Mouse (Mus musculus) forebrain, embryonic 13.5 days (tissue): Measurements from ENCODE around the gene Sytl1. TPM values are rescaled to one million over a fixed set of nuclear protein-coding genes. Genes with fewer than 3 reads are reported as not detected.

ENCODE experiments used
- ATAC-seq: fragments of 200-750 bp; cut with Nextera tagmentation; 2 replicates; pipeline ENCODE4 v1.8.0; 2017
- H3K27ac ChIP-seq: fragments of 300-500 bp; sonication (generic); 2 replicates; pipeline ENCODE4 v1.5.1; 2015; ENCODE audit warnings: inconsistent platforms, mild to moderate bottlenecking, moderate library complexity
- H3K27me3 ChIP-seq: fragments of 300-500 bp; sonication (generic); 2 replicates; pipeline ENCODE4 v1.6.1; 2015; ENCODE audit warnings: mild to moderate bottlenecking, inconsistent platforms
- H3K36me3 ChIP-seq: fragments of 300-500 bp; sonication (generic); 2 replicates; pipeline ENCODE4 v1.6.1; 2015; ENCODE audit warnings: mild to moderate bottlenecking, inconsistent platforms; ENCODE audit not compliant: poor library complexity, severe bottlenecking
- H3K4me1 ChIP-seq: fragments of 300-500 bp; sonication (generic); 2 replicates; pipeline ENCODE4 v1.6.1; 2015; ENCODE audit warnings: inconsistent platforms
- H3K4me2 ChIP-seq: fragments of 300-500 bp; sonication (generic); 2 replicates; pipeline ENCODE4 v1.6.1; 2015; ENCODE audit warnings: inconsistent platforms, mild to moderate bottlenecking, moderate library complexity
- H3K4me3 ChIP-seq: fragments of 300-500 bp; sonication (generic); 2 replicates; pipeline ENCODE4 v1.5.1; 2015; ENCODE audit warnings: mild to moderate bottlenecking, inconsistent platforms
- H3K9ac ChIP-seq: fragments of 300-500 bp; sonication (generic); 2 replicates; pipeline ENCODE4 v1.6.1; 2015; ENCODE audit warnings: mild to moderate bottlenecking, inconsistent platforms
- H3K9me3 ChIP-seq: fragments of 300-500 bp; sonication (generic); replicated peaks from 2 replicates; pipeline ENCODE4 v1.6.1; 2016; ENCODE audit warnings: inconsistent platforms
- WGBS: fragments of 180-500 bp; shearing (Covaris S2); methylation state at CpG from one replicate; pipeline ENCODE4 v1.1.7; 2015; 5-methylcytosine and 5-hydroxymethylcytosine counted together
- polyA plus RNA-seq: library from polyadenylated mRNA; unstranded; fragments of >200 nt; fragmentation: Nextera tagmentation; extraction: Ambion mirVana; gene quantifications from 2 replicates; pipeline ENCODE4 v1.2.1, GENCODE M21; 2015

Sytl1 gene
- polyA plus RNA-seq, 1 experiment from 2014 or later: 0.43 TPM

DNA sequence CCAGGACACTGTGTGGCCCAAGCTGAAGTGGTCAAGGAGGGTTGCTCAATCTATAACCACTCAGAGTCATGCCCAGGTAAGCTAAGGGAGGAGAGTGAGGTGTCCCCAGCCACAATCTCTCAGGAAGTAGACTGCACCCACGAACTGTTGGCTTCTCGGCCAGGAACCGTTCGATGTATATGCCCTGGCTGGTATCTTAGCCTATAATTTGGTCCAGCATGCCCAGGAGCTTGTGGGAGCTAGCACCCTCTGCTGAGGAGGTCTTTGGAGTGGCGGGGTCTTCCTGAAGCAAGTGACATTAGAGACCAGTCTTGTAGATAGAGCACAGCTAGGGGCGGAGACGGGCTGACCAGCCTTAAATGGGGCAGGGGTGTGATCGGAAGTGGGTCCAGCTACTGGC lies 41.2 kb downstream of the Sytl1 start:
- Histone ChIP-seq H3K4me1 (peaks cover 6% of the 10 kb centered on the region), H3K27ac (no peak overlapping the region), H3K27me3 (peaks cover 39% of the 10 kb centered on the region), H3K9me3 (no peaks in the 10 kb centered on the region), H3K4me2 (no peak overlapping the region), H3K4me3 (no peak overlapping the region), H3K9ac (no peak overlapping the region), H3K36me3 (no peaks in the 10 kb centered on the region)
- WGBS: 83% methylated on average over 8 of the region's 8 CpGs
- no peak for ATAC-seq

DNA sequence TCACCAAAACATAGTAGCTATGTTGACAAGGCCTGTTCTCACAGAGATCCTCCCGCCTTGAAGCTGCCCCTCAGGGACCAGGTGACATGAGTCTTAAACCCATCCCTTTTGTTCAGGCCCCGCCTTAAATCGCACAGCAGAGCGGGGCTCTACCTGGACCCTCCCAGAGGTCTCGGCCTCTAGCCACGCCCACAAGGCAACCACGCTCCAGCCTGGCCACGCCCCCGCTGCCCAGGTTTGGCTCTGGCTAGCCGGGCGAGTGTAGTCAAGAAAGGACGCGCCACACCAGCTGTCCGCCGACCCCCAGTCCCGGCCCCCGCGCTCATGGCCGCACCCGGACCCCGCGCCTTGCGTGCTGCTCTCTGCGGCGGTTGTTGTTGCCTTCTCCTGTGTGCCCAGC lies 42.3 kb downstream of the Sytl1 start:
- H3K9me3 ChIP-seq: no peaks in the 10 kb centered on the region
- H3K27ac ChIP-seq: no peak overlapping the region
- H3K27me3 ChIP-seq: peaks cover 39% of the 10 kb centered on the region
- H3K4me2 ChIP-seq: peak overlapping the region; percentile 57
- peaks cover 6% of the 10 kb centered on the region for H3K4me1 ChIP-seq
- WGBS: under 1% methylated on average over 25 of the region's 25 CpGs
- ATAC-seq: no peak
- H3K9ac ChIP-seq: peak overlapping the region; percentile 21; the same call in 1 of the 2 replicates
- peak overlapping the region; percentile 28 for H3K4me3 ChIP-seq
- H3K36me3 ChIP-seq: no peaks in the 10 kb centered on the region

DNA sequence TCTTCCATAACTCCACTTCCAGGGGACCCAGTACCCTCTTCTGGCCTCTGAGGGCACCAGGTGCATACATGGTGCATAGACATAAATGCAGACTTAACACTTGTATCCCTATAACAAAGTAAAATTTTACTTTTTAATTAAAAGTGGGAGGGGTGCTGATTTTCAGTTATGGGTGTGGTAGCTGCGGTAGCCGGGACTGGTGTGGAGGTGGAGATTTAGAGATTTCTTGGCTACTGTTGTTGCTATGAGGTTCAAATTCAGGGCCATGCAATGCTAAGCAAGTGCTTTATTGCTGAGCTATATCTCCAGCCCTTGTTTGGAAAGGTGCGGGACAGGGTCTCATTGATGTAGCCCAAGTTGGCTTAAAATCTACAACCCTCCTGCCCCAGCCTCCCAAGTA lies 44.2 kb downstream of the Sytl1 start:
- H3K27me3 ChIP-seq: peaks cover 54% of the 10 kb centered on the region
- no peak overlapping the region for H3K27ac ChIP-seq
- H3K4me2 ChIP-seq: no peak overlapping the region
- WGBS: 88% methylated on average over 3 of the region's 3 CpGs
- no peaks in the 10 kb centered on the region for H3K9me3 ChIP-seq
- no peak for ATAC-seq
- peaks cover 6% of the 10 kb centered on the region for H3K4me1 ChIP-seq
- H3K4me3 ChIP-seq: no peak overlapping the region
- H3K9ac ChIP-seq: no peak overlapping the region
- H3K36me3 ChIP-seq: no peaks in the 10 kb centered on the region

DNA sequence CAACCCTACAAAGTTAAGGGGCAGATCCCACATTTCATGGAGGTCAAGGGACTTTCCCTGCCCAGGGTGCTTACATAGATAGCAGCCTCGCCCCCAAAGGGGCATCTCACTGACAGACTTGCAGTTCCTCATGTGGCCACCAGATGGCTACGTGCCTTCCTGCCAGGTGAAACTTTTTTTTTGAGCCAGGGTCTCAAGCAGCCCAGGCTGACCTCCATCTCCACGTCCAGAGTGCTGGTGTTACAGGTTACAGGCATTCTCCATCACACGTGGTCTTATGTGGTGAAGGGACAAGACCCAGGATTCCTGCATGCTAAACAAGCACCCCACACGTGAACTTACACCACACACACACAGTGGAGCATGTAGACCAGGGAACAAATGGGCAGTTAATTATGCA lies 45.3 kb downstream of the Sytl1 start:
- Histone ChIP-seq H3K4me3 (no peak overlapping the region), H3K4me2 (no peak overlapping the region), H3K4me1 (peaks cover 15% of the 10 kb centered on the region), H3K27ac (no peak overlapping the region), H3K9me3 (no peaks in the 10 kb centered on the region), H3K27me3 (peaks cover 62% of the 10 kb centered on the region), H3K36me3 (no peaks in the 10 kb centered on the region), H3K9ac (peak overlapping the region; percentile 30; the same call in 1 of the 2 replicates)
- 0% methylated on average over 5 of the region's 5 CpGs for WGBS
- ATAC-seq: no peak

DNA sequence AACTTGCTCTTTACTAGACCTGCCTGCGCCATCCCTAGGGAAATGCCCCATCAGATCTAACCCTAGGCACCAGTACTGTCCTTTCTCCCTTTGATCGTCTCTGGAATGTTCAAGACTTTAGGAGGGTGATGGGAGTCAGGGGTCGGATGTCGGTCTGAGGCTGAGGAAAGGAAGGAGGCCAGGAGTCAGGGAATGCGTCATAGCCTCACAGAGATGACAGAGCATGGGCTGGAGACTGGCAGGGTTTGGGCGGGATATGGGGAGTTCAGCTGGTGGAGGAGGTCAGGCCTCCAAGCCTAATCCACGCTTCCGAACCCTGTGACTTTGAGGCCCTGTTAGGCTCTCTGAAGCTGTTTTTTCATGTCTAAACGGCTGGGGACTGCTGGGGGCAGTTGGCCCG lies 49.3 kb downstream of the Sytl1 start:
- peak overlapping the region; percentile 68; the same call in 1 of the 2 replicates for H3K4me3 ChIP-seq
- peaks cover 22% of the 10 kb centered on the region for H3K4me1 ChIP-seq
- no peaks in the 10 kb centered on the region for H3K9me3 ChIP-seq
- no peaks in the 10 kb centered on the region for H3K36me3 ChIP-seq
- no peak overlapping the region for H3K9ac ChIP-seq
- H3K4me2 ChIP-seq: peak overlapping the region; percentile 98
- WGBS: 7% methylated on average over 10 of the region's 10 CpGs
- H3K27me3 ChIP-seq: peaks cover 49% of the 10 kb centered on the region
- no peak for ATAC-seq
- H3K27ac ChIP-seq: no peak overlapping the region

DNA sequence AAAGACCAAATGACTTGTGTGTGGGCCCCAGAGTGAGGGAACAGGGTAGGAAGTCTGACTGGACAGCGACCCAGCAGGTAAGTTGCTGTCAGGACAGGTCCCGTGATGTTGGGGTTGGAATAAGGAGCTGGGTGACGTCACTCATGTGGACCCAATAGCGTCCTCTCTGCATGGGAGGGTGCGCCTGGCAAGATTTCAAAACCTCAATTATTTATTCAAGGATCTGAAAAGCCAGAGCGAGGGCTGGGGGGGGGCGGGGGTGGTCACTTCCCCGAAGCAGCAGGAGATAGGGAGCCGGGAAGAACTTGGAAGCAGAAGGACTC lies 49.7 kb downstream of the Sytl1 start:
- Histone ChIP-seq H3K9me3 (no peaks in the 10 kb centered on the region), H3K36me3 (no peaks in the 10 kb centered on the region), H3K27ac (no peak overlapping the region), H3K4me2 (peak overlapping the region; percentile 98), H3K4me3 (peak overlapping the region; percentile 68), H3K27me3 (peaks cover 49% of the 10 kb centered on the region), H3K9ac (no peak overlapping the region), H3K4me1 (peaks cover 22% of the 10 kb centered on the region)
- 0% methylated on average over 8 of the region's 9 CpGs for WGBS
- peak; percentile 12; the same call in 1 of the 2 replicates for ATAC-seq

DNA sequence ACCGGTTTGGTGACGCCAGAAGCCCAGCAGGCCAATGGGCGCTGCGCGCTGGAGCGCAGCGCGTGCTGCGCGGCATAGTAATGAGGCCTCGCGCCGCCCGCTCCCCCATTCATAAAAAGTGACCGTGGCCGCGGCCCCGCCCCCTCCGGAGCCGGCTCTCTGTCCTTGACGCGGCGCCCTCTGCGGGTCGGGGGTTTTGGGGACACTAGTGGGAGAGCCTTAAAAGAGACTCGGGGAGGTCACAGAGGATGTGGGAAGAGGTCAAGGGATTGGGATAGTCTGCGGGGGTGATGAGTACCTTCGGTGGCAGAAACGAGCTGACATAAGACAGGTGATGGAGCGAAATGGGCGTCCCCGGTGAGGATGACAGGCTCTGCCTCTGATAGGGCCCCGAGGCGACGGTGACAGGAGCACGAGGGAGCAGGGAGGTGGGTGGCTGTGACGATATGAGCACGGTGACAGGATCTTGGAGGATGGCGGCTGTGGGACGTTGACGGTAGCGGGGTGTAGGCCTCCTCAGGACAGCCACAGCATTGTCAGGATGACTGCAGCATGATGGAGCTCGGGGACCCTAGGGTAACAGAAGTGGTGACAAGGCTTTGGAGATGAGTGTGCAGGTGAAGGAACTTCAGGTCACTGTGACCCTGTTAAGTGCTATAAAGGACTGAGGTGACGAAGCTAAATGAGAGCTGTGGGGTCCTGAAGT lies 50.2 kb downstream of the Sytl1 start:
- peak; percentile 84 for ATAC-seq
- peak overlapping the region; percentile 98 for H3K4me2 ChIP-seq
- no peak overlapping the region for H3K27ac ChIP-seq
- peak overlapping the region; percentile 71 for H3K9ac ChIP-seq
- 1% methylated on average over 42 of the region's 44 CpGs for WGBS
- peaks cover 49% of the 10 kb centered on the region for H3K27me3 ChIP-seq
- peak overlapping the region; percentile 68 for H3K4me3 ChIP-seq
- no peaks in the 10 kb centered on the region for H3K36me3 ChIP-seq
- no peaks in the 10 kb centered on the region for H3K9me3 ChIP-seq
- peaks cover 22% of the 10 kb centered on the region for H3K4me1 ChIP-seq

DNA sequence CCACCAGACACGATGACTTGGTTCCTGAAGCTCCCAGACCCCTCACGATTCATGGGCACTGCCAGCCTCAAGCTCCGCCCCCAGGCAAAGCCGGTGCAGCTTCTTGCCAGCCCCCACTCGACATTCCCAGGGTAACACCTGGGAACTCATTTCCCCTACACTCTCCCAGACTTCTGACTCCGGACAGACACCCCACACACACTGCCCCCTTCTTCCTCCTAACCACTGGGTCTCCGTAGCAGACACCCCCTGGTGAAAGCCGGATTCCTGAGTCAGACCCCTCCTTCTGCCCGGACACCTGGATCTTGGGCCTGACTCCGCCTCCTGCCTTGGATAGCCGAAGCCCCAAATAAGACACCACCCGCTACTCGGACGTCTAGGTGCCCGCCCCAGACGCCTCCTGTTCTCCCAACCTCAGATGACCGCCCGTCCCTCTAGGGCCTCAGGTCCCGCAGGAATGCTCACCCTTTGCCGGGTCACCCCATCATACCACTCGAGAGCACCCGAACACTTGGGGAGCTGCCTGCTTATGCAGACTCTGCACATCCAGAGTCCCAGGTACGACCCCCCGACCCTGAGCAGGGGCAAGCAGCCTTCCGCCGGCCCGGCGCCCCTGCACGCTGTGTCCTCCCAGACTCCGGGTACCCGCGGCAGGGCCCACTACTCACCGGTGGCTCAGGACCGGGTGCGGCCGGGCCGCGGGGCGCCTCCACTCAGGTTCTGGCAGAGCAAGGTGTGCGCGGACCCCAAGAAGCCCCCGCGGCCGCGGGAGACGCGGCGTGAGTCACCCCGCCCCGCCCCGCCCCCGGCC lies 51.0 kb downstream of the Sytl1 start, which contains the start of the genes Cd164l2 and Gpr3:
Cd164l2 (plus strand) TSS at position 381 of the 811 bp plus-strand sequence.
Gpr3 (minus strand) TSS at position 786 of the 811 bp plus-strand sequence.
- H3K9ac ChIP-seq: peak within 1 kb of the TSS; percentile 71
- WGBS: under 1% methylated on average over 48 of the region's 52 CpGs
- peaks cover 49% of the 10 kb centered on the region for H3K27me3 ChIP-seq
- H3K4me1 ChIP-seq: peaks cover 22% of the 10 kb centered on the region
- peak within 1 kb of the TSS; percentile 68 for H3K4me3 ChIP-seq
- no peaks in the 10 kb centered on the region for H3K9me3 ChIP-seq
- no peaks in the 10 kb centered on the region for H3K36me3 ChIP-seq
- ATAC-seq: peak; percentile 75
- H3K27ac ChIP-seq: no peak within 1 kb of the TSS
- H3K4me2 ChIP-seq: peak within 1 kb of the TSS; percentile 98

DNA sequence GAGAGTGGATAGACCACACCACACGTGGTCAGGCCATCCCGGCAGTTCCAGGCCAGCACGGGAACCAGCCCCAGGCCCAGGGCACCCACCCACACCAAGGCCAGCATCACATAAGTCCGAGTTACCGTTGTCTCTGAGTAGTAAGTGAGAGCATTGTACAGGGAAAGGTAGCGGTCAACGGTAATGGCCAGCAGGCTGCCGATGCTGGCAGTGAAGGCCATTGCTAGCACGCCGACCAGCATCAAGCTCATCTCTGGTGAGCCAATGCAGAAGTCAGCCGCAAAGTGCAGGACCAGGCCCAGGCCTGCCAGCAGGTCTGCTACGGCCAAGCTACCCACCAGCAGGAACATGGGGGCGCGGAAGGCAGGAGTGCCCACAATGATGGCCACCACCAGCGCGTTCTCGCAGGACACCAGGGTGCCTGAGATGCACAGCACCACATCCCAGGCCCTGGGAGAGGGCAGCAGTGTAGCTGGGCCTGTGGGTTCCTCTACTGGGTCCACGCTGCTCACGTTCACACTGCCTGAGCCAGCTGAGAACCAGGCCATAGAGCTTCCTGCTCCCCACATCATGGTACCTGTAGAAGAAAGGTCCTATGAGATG lies 52.0 kb downstream of the Sytl1 start:
- ATAC-seq: no peak
- no peaks in the 10 kb centered on the region for H3K36me3 ChIP-seq
- WGBS: 93% methylated on average over 19 of the region's 19 CpGs
- no peak overlapping the region for H3K27ac ChIP-seq
- H3K9ac ChIP-seq: no peak overlapping the region
- H3K4me1 ChIP-seq: peaks cover 22% of the 10 kb centered on the region
- no peaks in the 10 kb centered on the region for H3K9me3 ChIP-seq
- H3K4me2 ChIP-seq: no peak overlapping the region
- H3K27me3 ChIP-seq: peaks cover 49% of the 10 kb centered on the region
- no peak overlapping the region for H3K4me3 ChIP-seq

DNA sequence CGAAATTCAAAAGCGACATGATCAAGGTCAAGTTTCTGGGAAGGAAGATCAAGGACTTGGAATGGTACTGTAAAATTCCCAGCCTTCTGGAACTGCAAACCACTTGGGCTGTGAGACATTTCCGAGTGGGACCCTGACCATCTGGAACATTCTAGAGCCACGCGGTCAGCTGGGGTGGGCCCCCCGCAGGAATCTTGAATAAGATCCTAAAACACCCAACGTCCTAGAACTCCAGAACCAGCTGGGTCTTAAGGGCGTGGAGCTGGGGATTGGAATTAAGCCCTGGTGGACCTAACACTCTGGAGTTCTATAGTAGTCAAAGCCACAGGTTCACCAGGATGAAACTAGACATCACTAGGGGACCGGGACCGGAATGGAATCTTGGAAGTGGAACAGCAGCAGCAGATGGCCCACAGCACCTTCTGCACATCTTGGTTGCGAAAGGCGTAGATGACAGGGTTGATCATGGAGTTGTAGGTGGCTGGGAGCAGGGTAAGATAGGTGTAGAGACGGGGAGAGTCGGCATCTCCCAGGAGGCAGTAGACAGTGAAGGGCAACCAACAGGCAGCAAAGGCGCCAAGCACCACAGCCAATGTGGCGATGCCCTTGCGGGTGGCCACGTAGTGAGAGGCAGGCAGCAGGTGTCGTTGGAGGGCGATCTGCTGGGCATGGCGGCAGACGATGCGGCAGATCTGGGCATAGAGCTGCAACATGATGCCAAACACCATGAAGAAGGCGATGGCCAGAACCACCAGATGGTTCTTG lies 52.7 kb downstream of the Sytl1 start:
- peaks cover 22% of the 10 kb centered on the region for H3K4me1 ChIP-seq
- H3K27ac ChIP-seq: no peak overlapping the region
- no peak overlapping the region for H3K4me2 ChIP-seq
- H3K27me3 ChIP-seq: peaks cover 45% of the 10 kb centered on the region
- no peak for ATAC-seq
- H3K9ac ChIP-seq: no peak overlapping the region
- H3K9me3 ChIP-seq: no peaks in the 10 kb centered on the region
- no peak overlapping the region for H3K4me3 ChIP-seq
- 94% methylated on average over 24 of the region's 24 CpGs for WGBS
- H3K36me3 ChIP-seq: no peaks in the 10 kb centered on the region

DNA sequence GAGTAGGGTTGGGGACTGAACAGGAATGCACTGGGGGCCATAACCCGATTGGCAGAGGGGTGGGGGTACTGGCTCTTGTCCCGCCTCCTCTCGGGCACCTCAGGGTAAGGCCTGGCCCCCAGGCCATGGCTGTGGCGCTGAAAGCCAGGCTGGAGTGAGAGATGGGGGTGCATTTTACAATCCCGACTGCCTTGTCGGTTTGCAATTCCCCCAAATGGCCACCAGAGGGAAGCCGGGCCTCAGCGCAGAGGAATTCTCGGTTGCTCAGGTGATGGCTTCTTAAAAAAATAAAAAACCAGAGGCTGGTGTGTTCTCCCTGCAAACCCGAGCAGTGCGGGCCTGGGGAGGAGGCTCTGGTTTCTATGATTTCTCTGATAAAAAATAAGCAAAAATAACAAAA lies 53.5 kb downstream of the Sytl1 start:
- Histone ChIP-seq H3K36me3 (no peaks in the 10 kb centered on the region), H3K27me3 (peaks cover 40% of the 10 kb centered on the region), H3K9me3 (no peaks in the 10 kb centered on the region), H3K9ac (no peak overlapping the region), H3K4me1 (peaks cover 26% of the 10 kb centered on the region), H3K27ac (no peak overlapping the region), H3K4me2 (no peak overlapping the region), H3K4me3 (no peak overlapping the region)
- no peak for ATAC-seq
- WGBS: under 1% methylated on average over 11 of the region's 11 CpGs
